In the genomic region with DNA sequence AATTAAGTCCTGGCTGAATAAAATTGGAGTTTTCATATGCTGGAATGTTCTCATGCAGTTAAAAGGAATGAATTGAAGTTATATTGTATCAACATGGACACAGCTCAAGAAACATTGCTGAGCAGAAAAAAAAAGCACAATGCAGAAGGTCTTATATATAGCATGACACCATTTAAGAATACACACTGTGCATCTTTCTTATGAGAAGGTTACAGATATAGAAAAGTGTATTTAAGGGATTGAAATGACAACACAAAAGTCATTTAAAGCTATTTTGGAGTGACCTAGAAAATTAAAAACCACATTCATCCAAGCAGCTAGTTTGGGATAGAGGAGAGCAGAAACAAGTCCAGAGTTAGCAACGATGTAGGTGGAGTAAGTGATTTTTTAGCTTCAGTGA, we compare ENCODE assay signal across 21 mouse cellular contexts.
DNase-seq lines count a peak whose midpoint lies in the region; ATAC-seq and TF ChIP-seq lines count a peak whose summit lies in the region.
"Had no signal": no experiment of that assay in that cellular context is flagged by ENCODE, and none has a peak within 500 bp of the region (broad histone marks: within the 10 kb centered on the region; RNA-seq: fewer than 3 reads in every experiment).

No protein-coding gene starts in this region.

- intact Hi-C loops in left cerebral cortex, adult 2 months (cut with DNase I): loop anchor here (10.0 kb wide), 2 partner anchors 138 to 572 kb away; partner anchors contain the start of gene Astn2

- no peak for TF ChIP-seq CTCF in left cerebral cortex, adult 2 months (IDR thresholded peaks at IDR 0.05)

- peak overlapping the region; percentile 6; the same call in 1 of the 2 replicates for H3K27ac ChIP-seq in left cerebral cortex, adult 2 months

- H3K4me3 ChIP-seq in left cerebral cortex, adult 2 months: no peak overlapping the region

- DNase-seq in frontal cortex, postnatal 25 days (ENCODE audit: low spot score in 2 of 2): no peak
- no peak for DNase-seq in left cerebral cortex, adult 2 months (ENCODE audit: extremely low spot score in 1 of 2, low spot score in 2 of 2)
- DNase-seq in left cerebral cortex, adult 11 months (ENCODE audit: low spot score): no peak
- peak; percentile 48 for DNase-seq in brain, adult 2 months (ENCODE audit: low read depth, low spot score)
- peak; percentile 58 for DNase-seq in telencephalon, adult 2 months (ENCODE audit: low read depth, low spot score)
- DNase-seq in thymus, postnatal 10 days (ENCODE audit: low spot score in 2 of 2): no peak
- DNase-seq in right cerebral cortex, postnatal 4 days: no peak
- DNase-seq: adrenal gland, adult 2 months; adrenal gland, adult 8-10 months; adrenal gland, postnatal 10 days; adrenal gland, postnatal 14 days; adrenal gland, postnatal 25 days; adrenal gland, postnatal 36 days; B cell, adult 2 months; cerebellum, adult 11 months; cerebellum, adult 11-12 months; cerebellum, adult 18-20 months had no signal

- ATAC-seq in frontal cortex, adult (ENCODE audit: low TSS enrichment): peak; percentile 82
- ATAC-seq: activated CD4-positive, CD25-positive, alpha-beta regulatory T cell, adult 4 months; CD4-positive, CD25-positive, alpha-beta regulatory T cell, adult 4 months; Patski had no signal

Comparison
In these comparisons a context has a peak if more than half of its experiments do, and no peak if none do; other contexts are left out.
1. DNase-seq: peak in brain, adult 2 months (single experiment) and telencephalon, adult 2 months (single experiment); none in frontal cortex, postnatal 25 days (0 of 2), left cerebral cortex, adult 2 months (0 of 2), left cerebral cortex, adult 11 months (single experiment), thymus, postnatal 10 days (0 of 2) and right cerebral cortex, postnatal 4 days (single experiment).